Mouse (Mus musculus): ENCODE results near the gene Iyd. TPM values are rescaled to one million over a fixed set of nuclear protein-coding genes. Genes with fewer than 3 reads are reported as not detected.
"Not testable (repeated sequence)": the region's sequence is repeated elsewhere in the genome, so short reads cannot be mapped to it uniquely, and the experiment has no call there.

Iyd gene
- 4.6 and 5.3 TPM in 2 replicates for polyA plus RNA-seq (2015; fragmentation: Nextera tagmentation; extraction: Ambion mirVana)

GRCm38 (mm10) chr10:3540003-3540827 is at the start of gene Iyd:
Iyd (plus strand) TSS chr10:3540240.
- H3K9me3 ChIP-seq (ENCODE audit: low read length), result no peaks in the 10 kb centered on the region
- H3K36me3 ChIP-seq (ENCODE audit: insufficient read depth, low read length), result no peaks in the 10 kb centered on the region
- H3K9ac ChIP-seq (replicated peaks; ENCODE audit: low read depth), result no peak within 1 kb of the TSS
- ATAC-seq, result no peak
- TF ChIP-seq EP300 (IDR thresholded peaks at IDR 0.05) (no peak), CTCF (IDR thresholded peaks at IDR 0.05) (no peak)
- H3K27me3 ChIP-seq (replicated peaks; ENCODE audit: insufficient read depth, low read length), result no peaks in the 10 kb centered on the region
- WGBS, result 67% methylated on average over 16 of the region's 16 CpGs
- H3K4me3 ChIP-seq (ENCODE audit: low read depth, low read length), result no peak within 1 kb of the TSS
- no peaks in the 10 kb centered on the region for H3K4me1 ChIP-seq (ENCODE audit: insufficient read depth, low read depth, low read length)
- no peak within 1 kb of the TSS for H3K4me2 ChIP-seq (replicated peaks; ENCODE audit: low read depth, low read length)
- H3K27ac ChIP-seq (ENCODE audit: low read length), result no peak within 1 kb of the TSS
- DNase-seq (ENCODE audit: low spot score), result no peak

GRCm38 (mm10) chr10:3496791-3497190 is 43.2 kb upstream of the Iyd start:
- ATAC-seq (no peak), DNase-seq (ENCODE audit: low spot score) (no peak)
- H3K4me2 ChIP-seq (replicated peaks; ENCODE audit: low read depth, low read length), result no peak overlapping the region
- TF ChIP-seq EP300 (IDR thresholded peaks at IDR 0.05), result no peak
- no peak for TF ChIP-seq CTCF (IDR thresholded peaks at IDR 0.05)
- no peaks in the 10 kb centered on the region for H3K27me3 ChIP-seq (replicated peaks; ENCODE audit: insufficient read depth, low read length)
- WGBS, result 68% methylated on average over 2 of the region's 2 CpGs
- no peak overlapping the region for H3K4me3 ChIP-seq (ENCODE audit: low read depth, low read length)
- no peaks in the 10 kb centered on the region for H3K36me3 ChIP-seq (ENCODE audit: insufficient read depth, low read length)
- no peak overlapping the region for H3K27ac ChIP-seq (ENCODE audit: low read length)
- H3K9ac ChIP-seq (replicated peaks; ENCODE audit: low read depth), result no peak overlapping the region
- no peaks in the 10 kb centered on the region for H3K9me3 ChIP-seq (ENCODE audit: low read length)
- H3K4me1 ChIP-seq (ENCODE audit: insufficient read depth, low read depth, low read length), result no peaks in the 10 kb centered on the region; the same call in 1 of the 2 replicates

GRCm38 (mm10) chr10:3500846-3501245 is 39.2 kb upstream of the Iyd start:
- H3K9me3 ChIP-seq (ENCODE audit: low read length); H3K27ac ChIP-seq (ENCODE audit: low read length); H3K4me3 ChIP-seq (ENCODE audit: low read depth, low read length); H3K9ac ChIP-seq (replicated peaks; ENCODE audit: low read depth); H3K27me3 ChIP-seq (replicated peaks; ENCODE audit: insufficient read depth, low read length); H3K4me1 ChIP-seq (ENCODE audit: insufficient read depth, low read depth, low read length); DNase-seq (ENCODE audit: low spot score); H3K36me3 ChIP-seq (ENCODE audit: insufficient read depth, low read length); H3K4me2 ChIP-seq (replicated peaks; ENCODE audit: low read depth, low read length); ATAC-seq: not testable (repeated sequence)
- WGBS, result 91% methylated on average over 6 of the region's 6 CpGs

- H3K4me2 ChIP-seq (replicated peaks; ENCODE audit: low read depth, low read length), result no peak overlapping the region
- H3K27me3 ChIP-seq (replicated peaks; ENCODE audit: insufficient read depth, low read length), result no peaks in the 10 kb centered on the region
- TF ChIP-seq CTCF (IDR thresholded peaks at IDR 0.05), result no peak
- no peak for TF ChIP-seq EP300 (IDR thresholded peaks at IDR 0.05)
- no peak overlapping the region for H3K4me3 ChIP-seq (ENCODE audit: low read depth, low read length)
- H3K36me3 ChIP-seq (ENCODE audit: insufficient read depth, low read length), result no peaks in the 10 kb centered on the region
- no peaks in the 10 kb centered on the region; the same call in 1 of the 2 replicates for H3K4me1 ChIP-seq (ENCODE audit: insufficient read depth, low read depth, low read length)
- no peak overlapping the region for H3K9ac ChIP-seq (replicated peaks; ENCODE audit: low read depth)
- peak; percentile 75 for ATAC-seq
- DNase-seq (ENCODE audit: low spot score), result peak; percentile 52
- H3K27ac ChIP-seq (ENCODE audit: low read length), result no peak overlapping the region
- no peaks in the 10 kb centered on the region for H3K9me3 ChIP-seq (ENCODE audit: low read length)
- WGBS, result 27% methylated on average over 8 of the region's 8 CpGs
Measured at GRCm38 (mm10) chr10:3507484-3508221, 32.4 kb upstream of the Iyd start.

GRCm38 (mm10) chr10:3508222-3508588 is 31.8 kb upstream of the Iyd start:
- Histone ChIP-seq H3K4me3 (ENCODE audit: low read depth, low read length) (no peak overlapping the region), H3K9me3 (ENCODE audit: low read length) (no peaks in the 10 kb centered on the region), H3K9ac (replicated peaks; ENCODE audit: low read depth) (no peak overlapping the region), H3K36me3 (ENCODE audit: insufficient read depth, low read length) (no peaks in the 10 kb centered on the region), H3K4me2 (replicated peaks; ENCODE audit: low read depth, low read length) (no peak overlapping the region), H3K4me1 (ENCODE audit: insufficient read depth, low read depth, low read length) (no peaks in the 10 kb centered on the region; the same call in 1 of the 2 replicates), H3K27ac (ENCODE audit: low read length) (no peak overlapping the region), H3K27me3 (replicated peaks; ENCODE audit: insufficient read depth, low read length) (no peaks in the 10 kb centered on the region)
- ATAC-seq (no peak), DNase-seq (ENCODE audit: low spot score) (no peak)
- WGBS, result 57% methylated on average over 2 of the region's 2 CpGs
- TF ChIP-seq CTCF (IDR thresholded peaks at IDR 0.05) (no peak), EP300 (IDR thresholded peaks at IDR 0.05) (no peak)

GRCm38 (mm10) chr10:3508746-3509145 is 31.3 kb upstream of the Iyd start:
- Histone ChIP-seq H3K9me3 (ENCODE audit: low read length) (no peaks in the 10 kb centered on the region), H3K36me3 (ENCODE audit: insufficient read depth, low read length) (no peaks in the 10 kb centered on the region), H3K9ac (replicated peaks; ENCODE audit: low read depth) (no peak overlapping the region), H3K4me1 (ENCODE audit: insufficient read depth, low read depth, low read length) (no peaks in the 10 kb centered on the region; the same call in 1 of the 2 replicates), H3K27me3 (replicated peaks; ENCODE audit: insufficient read depth, low read length) (no peaks in the 10 kb centered on the region), H3K27ac (ENCODE audit: low read length) (no peak overlapping the region), H3K4me3 (ENCODE audit: low read depth, low read length) (no peak overlapping the region), H3K4me2 (replicated peaks; ENCODE audit: low read depth, low read length) (no peak overlapping the region)
- DNase-seq (ENCODE audit: low spot score) (no peak), ATAC-seq (no peak)
- 61% methylated on average over 2 of the region's 2 CpGs for WGBS
- no peak for TF ChIP-seq EP300 (IDR thresholded peaks at IDR 0.05)
- TF ChIP-seq CTCF (IDR thresholded peaks at IDR 0.05), result no peak

Data from lung, postnatal 0 days (tissue).